Mouse (Mus musculus) lung, postnatal 0 days (tissue): ENCODE results near the gene Hhipl1.

ENCODE experiments used
- CTCF ChIP-seq: IDR thresholded peaks from 2 replicates; pipeline ENCODE4 v1.5.1; 2016; ENCODE audit warnings: antibody characterized with exemption, mild to moderate bottlenecking
- EP300 ChIP-seq: IDR thresholded peaks from 2 replicates; pipeline ENCODE4 v1.6.1; 2016; ENCODE audit warnings: antibody characterized with exemption, mild to moderate bottlenecking, control low read depth

DNA sequence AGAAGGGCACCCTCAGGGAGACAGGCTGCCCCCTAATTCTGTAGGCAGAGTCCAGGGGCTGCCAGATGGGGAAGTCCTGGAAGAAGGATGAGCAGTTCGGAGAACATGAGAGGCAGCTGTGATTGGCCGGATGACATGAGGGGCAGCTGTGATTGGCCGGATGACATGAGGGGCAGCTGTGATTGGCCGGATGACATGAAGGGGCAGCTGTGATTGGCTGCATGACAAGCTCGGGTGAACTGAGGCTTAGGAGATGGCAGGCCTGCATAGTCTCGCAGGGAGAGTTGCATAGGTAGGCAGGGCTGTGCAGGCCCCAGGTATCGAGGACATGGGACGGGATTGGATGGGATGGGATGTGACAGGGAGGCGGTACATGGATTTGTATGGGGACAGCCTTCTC lies 13.7 kb upstream of the Hhipl1 start:
- no peak for TF ChIP-seq CTCF
- no peak for TF ChIP-seq EP300
